Mouse (Mus musculus) ovary, postnatal 14 days (tissue): Measurements from ENCODE around the gene Gm4303.
"Not testable (repeated sequence)": the region's sequence is repeated elsewhere in the genome, so short reads cannot be mapped to it uniquely, and the experiment has no call there.

Source experiments
- DNase-seq: peaks from one replicate; pipeline ENCODE4 v3.0.0; 2022; ENCODE audit warnings: low spot score

The Gm4303 gene

DNA sequence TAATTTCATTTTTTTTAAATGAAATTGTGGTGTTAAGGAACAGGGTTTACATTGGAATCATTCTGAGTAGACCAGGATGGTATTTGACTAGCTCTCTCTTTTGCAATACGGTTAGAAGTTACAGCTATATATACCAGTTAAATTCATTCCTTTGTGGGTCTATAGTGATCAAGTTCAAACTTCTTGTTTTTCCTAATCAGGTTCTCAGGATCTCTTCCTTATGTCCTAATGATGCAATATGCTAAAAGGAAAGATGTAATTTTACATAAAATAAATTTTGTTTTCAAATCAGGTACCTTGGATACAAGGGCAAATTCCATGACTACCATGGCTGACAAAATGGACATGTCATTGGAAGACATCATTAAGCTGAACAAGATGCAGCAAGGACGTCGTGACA is at the start of gene Gm4303:
TSS of gene Gm4303 (plus strand) at position 301 of the 400 bp plus-strand sequence.
- not testable (repeated sequence) for DNase-seq

- no peak for DNase-seq
These were observed 49.7 kb upstream of the Gm4303 start for GRCm38 (mm10) chr10:100296105-100296504.

DNA sequence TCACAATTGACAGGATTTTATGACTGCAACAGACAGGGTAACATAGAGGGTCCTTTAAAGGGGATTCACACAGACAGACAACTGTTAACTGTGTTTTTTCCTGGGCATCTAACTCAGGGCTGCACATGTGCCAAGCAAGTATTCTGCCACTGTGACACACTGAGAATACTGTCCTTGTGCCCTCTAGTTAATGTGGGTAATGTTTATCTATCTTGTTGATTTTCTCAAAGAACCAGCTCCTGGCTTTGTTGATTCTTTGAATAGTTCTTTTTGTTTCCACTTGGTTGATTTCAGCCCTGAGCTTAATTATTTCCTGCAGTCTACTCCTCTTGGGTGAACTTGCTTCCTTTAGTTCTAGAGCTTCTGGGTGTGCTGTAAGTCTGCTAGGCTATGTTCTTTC is 45.7 kb upstream of the Gm4303 start:
- DNase-seq, result not testable (repeated sequence)

DNA sequence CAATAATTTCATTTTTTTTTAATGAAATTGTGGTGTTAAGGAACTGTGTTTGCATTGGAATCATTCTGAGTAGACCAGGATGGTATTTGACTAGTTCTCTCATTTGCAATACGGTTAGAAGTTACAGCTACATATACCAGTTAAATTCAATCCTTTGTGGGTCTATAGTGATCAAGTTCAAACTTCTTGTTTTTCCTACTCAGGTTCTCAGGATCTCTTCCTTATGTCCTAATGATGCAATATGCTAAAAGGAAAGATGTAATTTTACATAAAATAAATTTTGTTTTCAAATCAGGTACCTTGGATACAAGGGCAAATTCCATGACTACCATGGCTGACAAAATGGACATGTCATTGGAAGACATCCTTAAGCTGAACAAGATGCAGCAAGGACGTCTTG is 10.4 kb upstream of the Gm4303 start, which contains the start of gene Gm4301:
TSS of gene Gm4301 (plus strand) at position 301 of the 400 bp plus-strand sequence.
- DNase-seq, result not testable (repeated sequence)

- not testable (repeated sequence) for DNase-seq
These were observed 5.2 kb upstream of the Gm4303 start, which contains the start of gene Gm4302 for GRCm38 (mm10) chr10:100340536-100340935. TSS of gene Gm4302 (plus strand) at chr10:100340836.

DNA sequence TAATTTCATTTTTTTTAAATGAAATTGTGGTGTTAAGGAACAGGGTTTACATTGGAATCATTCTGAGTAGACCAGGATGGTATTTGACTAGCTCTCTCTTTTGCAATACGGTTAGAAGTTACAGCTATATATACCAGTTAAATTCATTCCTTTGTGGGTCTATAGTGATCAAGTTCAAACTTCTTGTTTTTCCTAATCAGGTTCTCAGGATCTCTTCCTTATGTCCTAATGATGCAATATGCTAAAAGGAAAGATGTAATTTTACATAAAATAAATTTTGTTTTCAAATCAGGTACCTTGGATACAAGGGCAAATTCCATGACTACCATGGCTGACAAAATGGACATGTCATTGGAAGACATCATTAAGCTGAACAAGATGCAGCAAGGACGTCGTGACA is 5.0 kb downstream of the Gm4303 start, which contains the start of gene Gm4305:
TSS of gene Gm4305 (plus strand) at position 301 of the 400 bp plus-strand sequence.
- not testable (repeated sequence) for DNase-seq

- DNase-seq, result peak; percentile 7
These were observed 11.1 kb downstream of the Gm4303 start for GRCm38 (mm10) chr10:100356841-100357240.

- not testable (repeated sequence) for DNase-seq
These were observed 15.3 kb downstream of the Gm4303 start, which contains the start of gene Gm4307 for GRCm38 (mm10) chr10:100361038-100361437. TSS of gene Gm4307 (plus strand) at chr10:100361338.

DNA sequence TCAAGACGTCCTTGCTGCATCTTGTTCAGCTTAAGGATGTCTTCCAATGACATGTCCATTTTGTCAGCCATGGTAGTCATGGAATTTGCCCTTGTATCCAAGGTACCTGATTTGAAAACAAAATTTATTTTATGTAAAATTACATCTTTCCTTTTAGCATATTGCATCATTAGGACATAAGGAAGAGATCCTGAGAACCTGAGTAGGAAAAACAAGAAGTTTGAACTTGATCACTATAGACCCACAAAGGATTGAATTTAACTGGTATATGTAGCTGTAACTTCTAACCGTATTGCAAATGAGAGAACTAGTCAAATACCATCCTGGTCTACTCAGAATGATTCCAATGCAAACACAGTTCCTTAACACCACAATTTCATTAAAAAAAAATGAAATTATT is 36.7 kb downstream of the Gm4303 start, which contains the start of gene Gm4312:
TSS of gene Gm4312 (minus strand) at position 101 of the 400 bp plus-strand sequence.
- not testable (repeated sequence) for DNase-seq
